Mouse (Mus musculus): Measurements from ENCODE around the gene Tnk2.
"Not testable (repeated sequence)": the region's sequence is repeated elsewhere in the genome, so short reads cannot be mapped to it uniquely, and the experiment has no call there.

Tnk2 gene

DNA sequence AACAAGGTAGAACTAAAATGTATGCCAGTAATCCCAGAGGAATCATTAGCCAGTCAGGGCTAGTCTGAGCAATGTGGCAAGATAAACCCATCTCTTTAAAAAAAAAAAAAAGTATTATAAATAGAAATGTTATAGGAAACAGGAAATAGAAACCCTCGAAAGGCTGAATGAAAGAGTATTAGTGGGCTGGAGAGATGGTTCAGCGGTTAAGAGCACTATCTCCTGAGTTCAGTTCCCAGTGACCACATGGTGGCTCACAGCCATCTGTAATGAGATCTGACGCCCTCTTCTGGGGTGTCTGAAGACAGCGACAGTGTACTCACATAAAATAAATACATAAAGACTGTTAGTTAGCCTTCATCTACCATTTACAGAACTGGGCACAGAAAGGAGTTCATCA, 29.6 kb upstream of the Tnk2 start:
- DNase-seq (ENCODE audit: low read depth, low spot score), result peak; percentile 66
- Histone ChIP-seq H3K27me3 (ENCODE audit: control insufficient read depth, insufficient read depth, low read length, poor library complexity, severe bottlenecking) (no peaks in the 10 kb centered on the region), H3K36me3 (ENCODE audit: control insufficient read depth, insufficient read depth, low read length, poor library complexity, severe bottlenecking) (peaks cover 17% of the 10 kb centered on the region; the same call in 1 of the 2 replicates)

DNA sequence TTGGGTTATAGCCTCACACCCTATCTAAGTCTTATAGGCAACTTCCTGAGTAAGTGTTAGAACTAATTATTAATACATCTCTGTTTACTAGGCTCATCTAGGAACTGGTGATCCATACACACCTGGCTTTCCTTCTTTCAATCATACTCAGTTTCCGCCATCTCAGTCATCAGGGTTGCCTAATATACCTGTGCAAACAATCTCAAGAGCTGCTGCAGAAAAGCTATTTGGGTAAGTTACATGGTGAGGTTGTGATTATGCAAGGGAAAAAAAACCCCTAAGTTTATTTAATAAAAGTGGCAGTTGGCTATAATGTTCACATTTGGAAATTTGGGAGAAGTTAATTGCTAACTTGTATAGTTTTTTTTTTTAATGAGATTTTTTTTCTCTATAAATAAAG, 24.7 kb upstream of the Tnk2 start:
- peaks cover 23% of the 10 kb centered on the region for H3K36me3 ChIP-seq (ENCODE audit: control insufficient read depth, insufficient read depth, low read length, poor library complexity, severe bottlenecking)
- no peaks in the 10 kb centered on the region for H3K27me3 ChIP-seq (ENCODE audit: control insufficient read depth, insufficient read depth, low read length, poor library complexity, severe bottlenecking)
- no peak for DNase-seq (ENCODE audit: low read depth, low spot score)

DNA sequence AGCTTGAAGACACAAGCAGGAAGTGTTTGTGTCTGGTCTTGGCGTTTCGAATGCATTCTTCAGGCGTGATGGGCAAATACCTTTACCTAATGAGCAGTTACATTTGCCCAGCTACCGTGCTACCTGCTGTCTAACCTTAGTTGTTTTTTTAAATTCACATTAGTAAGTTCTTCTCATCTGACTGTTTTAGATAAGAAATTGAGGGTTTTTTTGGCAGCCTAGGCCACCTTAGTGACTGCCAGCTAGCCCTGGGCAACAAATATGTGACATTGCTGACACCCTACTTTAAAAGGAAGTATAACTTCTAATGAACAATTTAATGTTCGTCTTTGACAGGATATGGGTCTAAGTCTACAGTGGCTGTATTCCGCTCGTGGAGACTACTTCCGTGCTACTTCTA, 15.5 kb upstream of the Tnk2 start:
- H3K36me3 ChIP-seq (ENCODE audit: control insufficient read depth, insufficient read depth, low read length, poor library complexity, severe bottlenecking), result peaks cover 18% of the 10 kb centered on the region; the same call in 1 of the 2 replicates
- no peaks in the 10 kb centered on the region for H3K27me3 ChIP-seq (ENCODE audit: control insufficient read depth, insufficient read depth, low read length, poor library complexity, severe bottlenecking)
- DNase-seq (ENCODE audit: low read depth, low spot score), result no peak

GRCm38 (mm10) chr16:32632328-32632824, 11.3 kb upstream of the Tnk2 start:
- no peak for DNase-seq (ENCODE audit: low read depth, low spot score)
- H3K36me3 ChIP-seq (ENCODE audit: control insufficient read depth, insufficient read depth, low read length, poor library complexity, severe bottlenecking), result peaks cover 9% of the 10 kb centered on the region; the same call in 1 of the 2 replicates
- no peaks in the 10 kb centered on the region for H3K27me3 ChIP-seq (ENCODE audit: control insufficient read depth, insufficient read depth, low read length, poor library complexity, severe bottlenecking)

DNA sequence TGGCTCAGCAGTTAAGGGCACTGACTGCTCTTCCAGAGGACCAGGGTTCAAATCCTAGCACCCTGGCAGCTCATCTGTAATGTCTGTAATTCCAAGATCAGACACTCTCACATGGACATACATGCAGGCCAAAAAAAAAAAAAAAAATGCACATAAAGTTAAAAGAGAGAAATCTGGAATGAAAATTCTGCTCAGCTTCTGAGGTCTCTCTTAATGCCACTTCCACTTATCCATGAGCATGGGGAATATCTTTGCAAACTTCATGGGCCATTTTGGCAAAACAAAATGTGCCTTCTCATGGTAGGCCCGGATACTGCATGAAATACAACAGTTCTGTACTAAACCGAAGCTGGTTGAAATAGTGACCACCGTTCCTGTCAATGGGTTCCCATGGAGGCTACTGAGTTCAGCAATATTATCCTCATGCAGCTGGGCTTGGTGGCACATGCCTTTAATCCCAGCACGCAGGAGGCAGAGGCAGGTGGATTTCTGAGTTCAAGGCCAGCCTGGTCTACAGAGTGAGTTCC, 10.1 kb upstream of the Tnk2 start:
- Histone ChIP-seq H3K27me3 (ENCODE audit: control insufficient read depth, insufficient read depth, low read length, poor library complexity, severe bottlenecking) (no peaks in the 10 kb centered on the region), H3K36me3 (ENCODE audit: control insufficient read depth, insufficient read depth, low read length, poor library complexity, severe bottlenecking) (peaks cover 7% of the 10 kb centered on the region; the same call in 1 of the 2 replicates)
- no peak for DNase-seq (ENCODE audit: low read depth, low spot score)

- no peak for DNase-seq (ENCODE audit: low read depth, low spot score)
- no peaks in the 10 kb centered on the region for H3K27me3 ChIP-seq (ENCODE audit: control insufficient read depth, insufficient read depth, low read length, poor library complexity, severe bottlenecking)
- H3K36me3 ChIP-seq (ENCODE audit: control insufficient read depth, insufficient read depth, low read length, poor library complexity, severe bottlenecking), result peaks cover 7% of the 10 kb centered on the region; the same call in 1 of the 2 replicates
Measured at GRCm38 (mm10) chr16:32634183-32634582, 9.5 kb upstream of the Tnk2 start.

GRCm38 (mm10) chr16:32635314-32635713, 8.4 kb upstream of the Tnk2 start:
- no peak for DNase-seq (ENCODE audit: low read depth, low spot score)
- no peaks in the 10 kb centered on the region for H3K36me3 ChIP-seq (ENCODE audit: control insufficient read depth, insufficient read depth, low read length, poor library complexity, severe bottlenecking)
- no peaks in the 10 kb centered on the region for H3K27me3 ChIP-seq (ENCODE audit: control insufficient read depth, insufficient read depth, low read length, poor library complexity, severe bottlenecking)

DNA sequence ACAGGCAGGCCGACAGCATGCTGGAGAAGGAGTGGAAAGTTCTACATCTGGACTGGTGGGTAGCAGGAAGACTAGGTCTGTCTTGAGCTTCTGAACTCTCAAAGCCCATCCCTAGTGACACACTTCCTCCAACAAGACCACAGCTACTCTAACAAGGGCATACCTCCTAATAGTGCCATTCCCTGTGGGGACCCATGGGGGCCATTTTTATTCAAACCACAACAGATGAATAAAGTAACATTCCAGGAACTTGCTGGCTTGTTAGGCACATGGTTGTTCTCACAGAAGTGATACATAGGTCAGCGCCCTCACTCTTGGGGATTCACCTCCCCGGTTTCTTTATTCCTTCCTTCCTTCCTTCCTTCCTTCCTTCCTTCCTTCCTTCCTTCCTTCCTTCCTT, 7.3 kb upstream of the Tnk2 start:
- DNase-seq (ENCODE audit: low read depth, low spot score), result no peak
- Histone ChIP-seq H3K36me3 (ENCODE audit: control insufficient read depth, insufficient read depth, low read length, poor library complexity, severe bottlenecking) (no peaks in the 10 kb centered on the region), H3K27me3 (ENCODE audit: control insufficient read depth, insufficient read depth, low read length, poor library complexity, severe bottlenecking) (no peaks in the 10 kb centered on the region)

DNA sequence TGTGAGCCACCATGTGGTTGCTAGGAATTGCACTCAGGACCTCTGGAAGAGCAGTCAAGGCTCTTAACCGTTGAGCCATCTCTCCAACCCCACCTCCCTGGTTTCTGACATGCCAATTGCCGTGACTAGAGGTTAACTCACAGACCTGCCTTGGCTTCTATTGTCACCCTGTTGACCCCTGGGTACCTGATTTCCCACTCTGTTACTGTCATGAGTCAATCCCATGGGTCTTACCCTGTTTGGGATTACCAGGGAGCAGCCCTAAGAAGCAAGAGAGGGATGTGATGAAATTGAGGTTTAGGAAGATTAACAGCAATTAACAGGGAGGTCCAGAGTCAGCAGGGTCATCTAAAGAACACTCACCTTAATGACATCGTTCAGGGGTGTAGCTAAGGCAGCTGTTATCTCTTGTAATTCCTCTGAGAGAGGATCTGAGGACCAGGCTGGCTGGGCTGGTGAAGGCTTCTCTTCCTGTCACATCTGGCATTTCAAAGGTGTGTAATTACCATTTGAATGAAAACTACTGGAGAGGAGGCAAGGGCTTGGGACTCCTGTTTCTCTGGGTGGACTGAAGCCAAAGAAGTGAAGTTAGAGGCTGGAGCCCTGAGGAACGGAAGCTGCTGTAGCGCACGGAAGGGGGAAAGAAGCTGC, 6.7 kb upstream of the Tnk2 start:
- H3K27me3 ChIP-seq (ENCODE audit: control insufficient read depth, insufficient read depth, low read length, poor library complexity, severe bottlenecking), result no peaks in the 10 kb centered on the region
- H3K36me3 ChIP-seq (ENCODE audit: control insufficient read depth, insufficient read depth, low read length, poor library complexity, severe bottlenecking), result no peaks in the 10 kb centered on the region

GRCm38 (mm10) chr16:32638476-32638875, 5.2 kb upstream of the Tnk2 start:
- Histone ChIP-seq H3K36me3 (ENCODE audit: control insufficient read depth, insufficient read depth, low read length, poor library complexity, severe bottlenecking) (no peaks in the 10 kb centered on the region), H3K27me3 (ENCODE audit: control insufficient read depth, insufficient read depth, low read length, poor library complexity, severe bottlenecking) (no peaks in the 10 kb centered on the region)
- peak; percentile 90 for DNase-seq (ENCODE audit: low read depth, low spot score)

More for the DNA sequence above, 6.7 kb upstream of the Tnk2 start:
- no peak for DNase-seq (ENCODE audit: low read depth, low spot score)

GRCm38 (mm10) chr16:32640096-32640495, 3.6 kb upstream of the Tnk2 start:
- Histone ChIP-seq H3K36me3 (ENCODE audit: control insufficient read depth, insufficient read depth, low read length, poor library complexity, severe bottlenecking) (no peaks in the 10 kb centered on the region), H3K27me3 (ENCODE audit: control insufficient read depth, insufficient read depth, low read length, poor library complexity, severe bottlenecking) (no peaks in the 10 kb centered on the region)
- DNase-seq (ENCODE audit: low read depth, low spot score), result no peak

DNA sequence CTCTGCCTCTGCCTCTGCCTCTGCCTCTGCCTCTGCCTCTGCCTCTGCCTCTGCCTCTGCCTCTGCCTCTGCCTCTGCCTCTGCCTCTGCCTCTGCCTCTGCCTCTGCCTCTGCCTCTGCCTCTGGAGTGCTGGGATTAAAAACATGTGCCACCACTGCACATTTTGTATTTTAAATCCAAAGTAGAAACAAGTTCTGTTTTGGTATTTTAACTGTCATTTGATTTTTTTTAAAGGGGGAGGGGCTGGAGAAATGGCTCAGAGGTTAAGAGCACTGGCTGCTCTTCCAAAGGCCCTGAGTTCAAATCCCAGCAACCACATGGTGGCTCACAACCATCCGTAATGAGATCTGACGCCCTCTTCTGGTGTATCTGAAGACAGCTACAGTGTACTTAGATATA, 3.0 kb upstream of the Tnk2 start:
- H3K27me3 ChIP-seq (ENCODE audit: control insufficient read depth, insufficient read depth, low read length, poor library complexity, severe bottlenecking); DNase-seq (ENCODE audit: low read depth, low spot score); H3K36me3 ChIP-seq (ENCODE audit: control insufficient read depth, insufficient read depth, low read length, poor library complexity, severe bottlenecking): not testable (repeated sequence)

DNA sequence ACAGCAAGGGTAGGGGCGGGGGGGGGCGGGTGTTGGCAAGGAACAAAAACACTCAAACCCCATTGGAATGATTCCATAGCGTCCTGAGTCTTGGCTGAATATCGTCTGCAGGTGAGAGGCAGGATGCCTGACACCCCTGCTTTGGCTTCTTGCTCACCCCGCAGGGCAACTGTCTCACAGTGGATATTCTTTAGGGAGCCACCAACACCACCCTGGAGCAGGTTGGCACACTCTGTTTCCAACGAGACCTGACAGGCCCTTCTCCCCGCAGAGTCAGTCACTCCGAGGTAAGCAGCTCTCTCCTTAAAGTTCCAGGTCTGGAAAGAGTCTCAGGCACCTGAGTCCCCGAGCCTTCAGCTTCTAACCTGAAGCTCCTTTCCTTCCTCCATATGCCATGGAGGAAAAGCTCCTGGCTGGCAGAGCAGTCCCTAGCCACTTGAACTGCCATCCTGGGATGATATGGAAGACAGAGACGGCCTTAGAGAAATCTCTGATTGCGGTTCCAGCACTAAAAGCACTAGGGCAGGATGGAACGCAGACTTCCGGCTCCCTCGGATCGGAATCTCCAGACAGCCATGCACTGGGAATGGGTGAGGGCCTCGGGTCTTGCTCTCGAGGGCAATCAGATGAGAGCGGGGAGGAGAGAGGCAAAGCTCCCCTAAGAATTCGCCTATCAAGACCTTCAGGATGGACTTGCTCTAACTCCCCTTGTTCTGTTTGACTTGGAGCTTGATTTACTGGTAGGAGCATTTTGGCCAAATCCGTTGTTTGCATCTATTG, 2.0 kb upstream of the Tnk2 start:
- Histone ChIP-seq H3K36me3 (ENCODE audit: control insufficient read depth, insufficient read depth, low read length, poor library complexity, severe bottlenecking) (no peaks in the 10 kb centered on the region), H3K27me3 (ENCODE audit: control insufficient read depth, insufficient read depth, low read length, poor library complexity, severe bottlenecking) (no peaks in the 10 kb centered on the region)
- DNase-seq (ENCODE audit: low read depth, low spot score), result no peak

GRCm38 (mm10) chr16:32642280-32642679, 1.4 kb upstream of the Tnk2 start:
- Histone ChIP-seq H3K27me3 (ENCODE audit: control insufficient read depth, insufficient read depth, low read length, poor library complexity, severe bottlenecking) (no peaks in the 10 kb centered on the region), H3K36me3 (ENCODE audit: control insufficient read depth, insufficient read depth, low read length, poor library complexity, severe bottlenecking) (no peaks in the 10 kb centered on the region)
- peak; percentile 31 for DNase-seq (ENCODE audit: low read depth, low spot score)

Measured in splenic B cell, adult 2 months (primary cell).